Mouse (Mus musculus) kidney, postnatal 10 days (tissue): ENCODE measurements at regions not wholly inside any gene's neighbourhood (a gene's known extent, or its start where the extent isn't known, plus 50 kb on each side); places are given as distances from the start of the nearest gene placed in this dataset.

Experiments used
- DNase-seq: peaks from one replicate; pipeline ENCODE4 v3.0.0; 2021; ENCODE audit warnings: mixed read lengths

GRCm38 (mm10) chr15:50942429-50942828, 2942.3 kb upstream of the Gm7489 start:
- DNase-seq = no peak

GRCm38 (mm10) chr15:50944976-50945375, 2939.7 kb upstream of the Gm7489 start:
- DNase-seq = no peak

GRCm38 (mm10) chr15:50959109-50959508, 2925.6 kb upstream of the Gm7489 start:
- DNase-seq = no peak

GRCm38 (mm10) chr15:50963606-50964005, 2921.1 kb upstream of the Gm7489 start:
- no peak for DNase-seq

GRCm38 (mm10) chr15:50964236-50964635, 2920.5 kb upstream of the Gm7489 start:
- no peak for DNase-seq

GRCm38 (mm10) chr15:50967176-50967575, 2917.5 kb upstream of the Gm7489 start:
- DNase-seq = no peak

GRCm38 (mm10) chr15:50970637-50971036, 2914.1 kb upstream of the Gm7489 start:
- DNase-seq = peak; percentile 18

- no peak for DNase-seq
Measured at GRCm38 (mm10) chr15:50972593-50972992, 2912.1 kb upstream of the Gm7489 start.

- DNase-seq = no peak
Measured at GRCm38 (mm10) chr15:50974002-50974754, 2910.5 kb upstream of the Gm7489 start.

GRCm38 (mm10) chr15:50989457-50989856, 2895.2 kb upstream of the Gm7489 start:
- no peak for DNase-seq

- DNase-seq = no peak
Measured at GRCm38 (mm10) chr15:50991667-50992066, 2893.0 kb upstream of the Gm7489 start.

- DNase-seq = no peak
Measured at GRCm38 (mm10) chr15:50992246-50992645, 2892.5 kb upstream of the Gm7489 start.

GRCm38 (mm10) chr15:50993121-50993520, 2891.6 kb upstream of the Gm7489 start:
- no peak for DNase-seq

- no peak for DNase-seq
Measured at GRCm38 (mm10) chr15:50995688-50996087, 2889.0 kb upstream of the Gm7489 start.

GRCm38 (mm10) chr15:50996296-50996695, 2888.4 kb upstream of the Gm7489 start:
- no peak for DNase-seq

GRCm38 (mm10) chr15:50997209-50997763, 2887.4 kb upstream of the Gm7489 start:
- peak; percentile 70 for DNase-seq

- DNase-seq = no peak
Measured at GRCm38 (mm10) chr15:51038968-51039367, 2845.7 kb upstream of the Gm7489 start.

- no peak for DNase-seq
Measured at GRCm38 (mm10) chr15:51070538-51070937, 2814.2 kb upstream of the Gm7489 start.

GRCm38 (mm10) chr15:51071132-51071656, 2813.5 kb upstream of the Gm7489 start:
- DNase-seq = peak; percentile 22

GRCm38 (mm10) chr15:51073678-51074077, 2811.0 kb upstream of the Gm7489 start:
- DNase-seq = no peak

GRCm38 (mm10) chr15:51074196-51074595, 2810.5 kb upstream of the Gm7489 start:
- no peak for DNase-seq

GRCm38 (mm10) chr15:51083677-51084322, 2800.9 kb upstream of the Gm7489 start:
- DNase-seq = no peak

- no peak for DNase-seq
Measured at GRCm38 (mm10) chr15:51092936-51093335, 2791.8 kb upstream of the Gm7489 start.

- DNase-seq = no peak
Measured at GRCm38 (mm10) chr15:51103948-51104347, 2780.8 kb upstream of the Gm7489 start.
